Mouse (Mus musculus) brain, embryonic 14.5 days (tissue): Measurements from ENCODE around the gene Cckar.

Experiments used
- CTCF ChIP-seq: fragments of 200-500 bp; IDR thresholded peaks from 2 replicates; pipeline ENCODE4 v1.5.1; 2012; ENCODE audit warnings: inconsistent platforms, mild to moderate bottlenecking, moderate library complexity, borderline replicate concordance; ENCODE audit not compliant: insufficient read depth, insufficient read length; ENCODE audit errors: extremely low read depth
- POLR2A ChIP-seq: fragments of 200-500 bp; IDR thresholded peaks from 2 replicates; pipeline ENCODE4 v1.6.1; 2012; ENCODE audit warnings: mild to moderate bottlenecking, inconsistent platforms, borderline replicate concordance; ENCODE audit not compliant: poor library complexity, insufficient read depth, insufficient read length, severe bottlenecking; ENCODE audit errors: extremely low read depth

DNA sequence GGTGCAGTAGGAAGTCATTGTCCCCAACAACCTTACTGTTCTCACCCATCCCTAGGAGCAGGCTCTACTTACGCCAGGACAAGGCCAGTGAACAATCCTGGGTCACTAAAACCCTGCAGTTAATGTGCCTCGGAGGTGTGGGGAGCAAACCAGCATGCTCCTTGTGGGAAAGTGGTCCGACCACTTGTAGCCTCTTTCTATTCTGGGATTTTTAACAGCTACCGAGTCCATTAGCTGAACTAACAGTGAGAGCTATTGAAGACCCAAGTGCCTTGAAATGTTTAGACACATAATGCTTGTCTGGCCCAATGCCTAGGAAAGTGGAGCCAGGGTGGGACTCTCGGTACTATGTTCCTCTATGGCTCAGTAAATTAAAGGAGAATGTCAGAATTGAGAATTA is 9.0 kb upstream of the Cckar start:
- no peak for TF ChIP-seq POLR2A
- no peak for TF ChIP-seq CTCF
